Mouse (Mus musculus) colon, adult 2 months (tissue): ENCODE results near the gene Slc25a21. TPM values are rescaled to one million over a fixed set of nuclear protein-coding genes. Genes with fewer than 3 reads are reported as not detected.

Experiments
- polyA plus RNA-seq: library from polyadenylated mRNA; depleted of rRNA; stranded (reverse); fragments of >200 nt; gene quantifications from 2 replicates; pipeline ENCODE4 v1.2.3, GENCODE M21; 2012; rRNA removed

The Slc25a21 gene
- 0.05 TPM in 1 of 2 replicates, not detected in the other for polyA plus RNA-seq

GRCm38 (mm10) chr12:57197363-57198026 lies at the start of gene Slc25a21:
TSS of gene Slc25a21 (minus strand) at chr12:57197472.

GRCm38 (mm10) chr12:57230192-57230706 lies 33.0 kb upstream of the Slc25a21 start, which contains the start of the genes Prps1l3 and Mipol1:
TSS of gene Prps1l3 (plus strand) at chr12:57230412.
TSS of gene Mipol1 (plus strand) at chr12:57230427.

GRCm38 (mm10) chr12:56691427-56692079 lies 505.7 kb downstream of the Slc25a21 start, which contains the start of gene Pax9:
TSS of gene Pax9 (plus strand) at chr12:56691767.

Other genes starting within 250 kb of the Slc25a21 start
- 8.3 and 9.8 TPM in 2 replicates for gene Prps1l3, start 32.9 kb upstream of the Slc25a21 start, polyA plus RNA-seq
- 0.69 and 1.7 TPM in 2 replicates for gene Mipol1, start 33.0 kb upstream of the Slc25a21 start, polyA plus RNA-seq